Mouse (Mus musculus) adrenal gland, postnatal 25 days (tissue): Measurements from ENCODE around the gene Parvb. TPM values are rescaled to one million over a fixed set of nuclear protein-coding genes. Genes with fewer than 3 reads are reported as not detected.
A peak's percentile ranks its signal among the peaks of the same experiment; 100 is the strongest.

Experiments used
- DNase-seq: peaks from one replicate; pipeline ENCODE4 v3.0.0; 2021; ENCODE audit warnings: mixed read lengths
- total RNA-seq: library from RNA; stranded (reverse); gene quantifications from 2 replicates; pipeline ENCODE4 v1.2.3, GENCODE M21; 2021

The Parvb gene
- total RNA-seq, 1 experiment from 2014 or later, result 18.0 TPM

DNA sequence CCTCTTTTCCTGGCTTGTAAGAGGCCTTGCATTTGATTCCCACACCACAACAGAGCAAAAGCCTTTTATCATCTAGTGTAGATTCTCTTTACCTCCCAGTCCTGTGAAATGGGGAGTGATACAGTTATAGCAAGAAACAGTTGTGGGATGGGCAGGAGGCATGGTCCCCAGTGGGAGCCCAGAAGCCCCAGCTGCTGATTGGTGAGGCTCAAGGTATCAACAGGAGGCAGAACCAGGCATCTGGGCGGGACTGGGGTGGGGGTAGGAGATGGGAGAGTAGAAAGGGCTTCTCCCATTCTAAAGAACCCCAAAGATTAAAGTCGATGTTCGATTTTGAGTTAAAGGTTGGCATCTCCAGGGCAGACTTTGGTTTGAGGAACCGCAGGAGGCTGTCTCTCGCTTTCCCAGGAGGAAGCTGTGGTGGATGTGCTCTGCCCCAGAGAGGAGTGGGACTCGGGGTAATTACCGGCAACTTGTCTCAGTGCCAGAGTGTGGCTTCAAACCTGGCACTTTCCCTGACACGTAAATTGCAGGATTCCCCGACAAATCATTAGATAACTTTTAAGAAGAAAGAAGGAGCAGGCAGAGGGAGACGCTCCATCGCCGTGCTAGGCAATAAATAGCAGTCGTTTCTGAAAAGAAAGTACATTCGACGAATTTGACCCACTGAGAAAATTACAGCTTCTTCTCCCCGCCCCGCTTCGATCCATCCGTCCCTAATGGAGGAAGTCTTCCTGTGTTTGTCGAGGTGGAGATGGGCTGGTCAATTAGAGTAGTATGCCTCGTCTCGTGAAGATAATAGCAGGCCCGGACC, 13.7 kb upstream of the Parvb start:
- DNase-seq, result no peak

GRCm38 (mm10) chr15:84218783-84219271, 13.0 kb upstream of the Parvb start:
- DNase-seq, result no peak

DNA sequence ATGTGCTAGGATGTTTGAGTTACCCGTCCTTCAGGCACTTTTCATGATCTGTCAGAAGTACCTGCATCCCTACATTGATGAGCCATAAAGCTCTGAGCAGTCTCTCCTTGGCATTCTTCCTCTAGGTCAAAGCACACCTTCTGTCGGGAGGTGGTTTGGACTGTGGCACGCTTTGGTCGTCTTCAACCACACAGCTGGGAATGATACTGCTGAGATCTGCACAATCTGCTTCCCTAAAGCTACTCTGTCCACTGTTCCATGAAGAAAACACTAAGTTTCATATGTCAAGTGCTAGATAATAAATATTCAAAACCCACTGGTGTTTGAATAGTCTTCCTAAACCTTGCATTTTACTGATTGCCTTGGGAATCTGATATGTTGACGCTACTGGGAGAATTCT, 10.3 kb upstream of the Parvb start:
- DNase-seq, result no peak

GRCm38 (mm10) chr15:84223423-84223822, 8.4 kb upstream of the Parvb start:
- no peak for DNase-seq

DNA sequence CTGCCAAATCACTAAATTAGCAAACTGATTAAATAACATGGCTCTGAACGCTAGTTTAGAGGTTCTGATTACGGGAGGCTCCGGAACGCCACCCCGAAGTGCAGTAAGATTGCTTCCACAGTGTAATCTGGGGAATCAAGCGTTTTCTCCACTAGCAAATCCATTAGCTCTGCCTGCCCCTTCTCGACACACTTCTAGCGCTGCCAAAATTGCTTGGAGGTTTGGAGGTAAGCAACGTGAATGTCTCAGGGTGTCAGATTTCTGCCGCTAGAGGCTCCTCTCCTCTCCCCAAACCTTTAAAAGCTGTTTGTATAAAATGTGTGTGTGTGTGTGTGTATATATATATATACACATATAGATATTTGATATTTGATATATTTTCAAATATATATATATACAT, 7.1 kb upstream of the Parvb start:
- no peak for DNase-seq

- no peak for DNase-seq
Observed at GRCm38 (mm10) chr15:84226918-84227317, 4.9 kb upstream of the Parvb start.

DNA sequence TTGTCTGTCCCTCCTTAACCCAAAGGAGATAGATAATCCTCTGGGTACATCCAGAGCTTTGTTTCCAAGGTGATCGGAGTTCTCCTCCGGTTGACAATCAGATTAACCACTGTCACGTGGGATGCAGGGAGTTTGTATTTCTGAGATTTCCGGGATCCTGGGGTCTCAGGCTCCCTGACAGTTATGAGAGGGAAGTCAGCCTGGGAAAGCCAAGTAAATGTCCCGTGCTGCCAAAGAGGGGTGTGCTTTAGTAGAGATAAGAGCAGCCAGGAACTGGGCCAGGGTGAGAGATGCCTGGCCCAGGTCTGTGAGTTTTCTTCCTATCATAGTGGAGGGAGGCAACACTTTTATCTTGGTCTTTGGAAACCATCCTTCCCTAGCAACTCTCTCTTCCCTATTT, 1.2 kb upstream of the Parvb start:
- DNase-seq, result no peak

GRCm38 (mm10) chr15:84231113-84231712, 630 bp upstream of the Parvb start:
- DNase-seq, result no peak

DNA sequence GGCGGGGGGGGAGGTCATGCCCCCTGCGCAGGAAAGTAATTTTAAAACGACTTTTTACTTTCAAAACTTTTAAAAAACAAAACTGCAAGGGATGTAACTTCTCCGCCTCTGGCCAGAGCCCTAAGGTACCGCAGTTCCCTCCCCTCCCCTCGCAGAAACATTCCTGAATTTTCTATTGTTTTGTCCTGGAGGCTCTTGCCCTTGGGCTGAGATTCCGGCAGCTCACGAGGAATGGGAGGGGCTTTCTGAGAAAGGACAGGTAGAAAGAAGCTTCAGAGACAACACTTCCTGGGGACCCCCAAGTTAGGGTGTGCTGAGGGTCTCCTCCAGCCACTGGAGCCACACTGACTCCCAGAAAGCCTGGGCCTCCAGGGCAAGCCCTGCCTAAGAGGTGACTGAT, 766 bp downstream of the Parvb start:
- DNase-seq, result no peak

DNA sequence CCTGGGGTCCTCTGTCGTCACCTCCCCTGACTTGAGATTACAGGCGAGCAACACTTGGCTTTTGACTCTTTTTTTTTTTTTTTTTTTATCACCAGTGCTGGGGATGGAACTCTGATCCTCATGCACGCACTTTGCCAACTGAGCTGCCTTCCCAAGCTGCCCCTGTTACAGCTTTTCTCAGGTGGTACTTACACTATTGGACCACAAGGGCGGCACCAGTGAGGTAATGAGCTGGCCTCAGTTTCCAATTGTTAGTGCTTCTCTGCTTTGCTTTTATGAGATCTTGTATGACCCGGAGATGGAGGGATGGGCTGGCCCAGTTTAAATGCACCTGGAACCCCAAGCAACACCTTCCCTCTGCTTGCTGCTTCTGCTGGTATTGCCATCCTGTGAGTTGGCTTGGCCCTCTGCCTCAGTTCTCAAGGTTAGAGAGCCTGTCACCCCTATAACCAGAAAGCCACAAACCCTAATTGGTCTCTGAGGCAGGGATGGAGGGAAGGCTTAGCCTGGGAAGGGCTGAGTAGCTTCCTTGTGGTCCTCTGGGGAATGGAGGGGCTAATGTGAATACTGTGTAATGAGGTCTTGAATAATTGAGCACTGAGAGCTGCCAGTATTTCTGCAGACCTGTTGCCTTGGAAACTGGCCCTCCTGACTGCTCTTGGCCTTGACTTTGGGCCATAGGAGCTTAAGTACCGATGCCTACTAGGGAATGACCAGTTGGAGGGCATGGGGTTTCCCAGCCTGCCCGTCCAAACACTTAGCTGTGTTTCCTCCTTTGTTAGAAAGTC, 3.1 kb downstream of the Parvb start:
- no peak for DNase-seq

- DNase-seq, result no peak
Observed at GRCm38 (mm10) chr15:84235646-84236045, 3.8 kb downstream of the Parvb start.

GRCm38 (mm10) chr15:84238552-84238951, 6.7 kb downstream of the Parvb start:
- DNase-seq, result no peak

- no peak for DNase-seq
Observed at GRCm38 (mm10) chr15:84238991-84239401, 7.2 kb downstream of the Parvb start.

- no peak for DNase-seq
Observed at GRCm38 (mm10) chr15:84241520-84241919, 9.7 kb downstream of the Parvb start.

- no peak for DNase-seq
Observed at GRCm38 (mm10) chr15:84245104-84245503, 13.3 kb downstream of the Parvb start.

DNA sequence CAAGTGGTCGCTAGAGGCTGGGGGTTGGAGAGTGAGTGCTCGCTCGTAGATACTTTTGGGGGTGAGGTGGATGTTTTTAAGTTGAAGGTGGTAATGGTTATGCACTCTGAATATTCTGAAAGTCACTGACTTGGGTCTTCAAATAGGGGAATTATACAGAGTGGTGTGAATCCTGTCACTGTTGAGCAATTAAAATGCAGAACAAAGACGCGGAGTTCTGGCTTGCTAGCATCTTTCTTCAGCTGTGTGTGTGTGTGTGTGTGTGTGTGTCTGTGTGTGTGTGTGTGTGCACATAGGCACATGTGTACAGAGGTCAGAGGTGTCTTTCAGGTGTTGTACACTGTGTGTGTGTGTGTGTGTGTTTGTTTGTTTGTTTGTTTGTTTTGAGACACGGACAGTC, 14.4 kb downstream of the Parvb start:
- no peak for DNase-seq

DNA sequence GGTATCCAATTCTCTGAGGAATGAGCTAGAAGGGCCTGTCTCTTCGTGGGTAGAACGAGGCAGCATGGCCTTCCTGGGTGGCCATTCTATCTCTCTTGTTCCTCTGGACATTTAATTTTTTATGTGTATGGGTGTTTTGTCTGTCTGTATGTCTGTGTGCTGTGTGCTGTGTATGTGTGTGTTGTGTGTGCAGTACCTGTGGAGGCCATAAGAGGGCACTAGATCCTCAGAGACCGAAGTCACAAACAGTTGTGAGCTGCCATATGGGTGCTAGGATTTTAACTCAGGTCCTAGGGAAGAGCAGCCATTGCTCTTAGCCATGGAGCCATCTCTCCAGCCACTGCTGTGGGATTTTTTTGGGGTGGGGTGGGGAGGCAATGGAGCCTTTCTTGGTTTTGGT, 15.5 kb downstream of the Parvb start:
- no peak for DNase-seq

- peak; percentile 69 for DNase-seq
Observed at GRCm38 (mm10) chr15:84251227-84251626, 19.4 kb downstream of the Parvb start.

- no peak for DNase-seq
Observed at GRCm38 (mm10) chr15:84252645-84253044, 20.8 kb downstream of the Parvb start.

GRCm38 (mm10) chr15:84253757-84254156, 21.9 kb downstream of the Parvb start:
- DNase-seq, result no peak

GRCm38 (mm10) chr15:84254387-84254786, 22.5 kb downstream of the Parvb start:
- no peak for DNase-seq

DNA sequence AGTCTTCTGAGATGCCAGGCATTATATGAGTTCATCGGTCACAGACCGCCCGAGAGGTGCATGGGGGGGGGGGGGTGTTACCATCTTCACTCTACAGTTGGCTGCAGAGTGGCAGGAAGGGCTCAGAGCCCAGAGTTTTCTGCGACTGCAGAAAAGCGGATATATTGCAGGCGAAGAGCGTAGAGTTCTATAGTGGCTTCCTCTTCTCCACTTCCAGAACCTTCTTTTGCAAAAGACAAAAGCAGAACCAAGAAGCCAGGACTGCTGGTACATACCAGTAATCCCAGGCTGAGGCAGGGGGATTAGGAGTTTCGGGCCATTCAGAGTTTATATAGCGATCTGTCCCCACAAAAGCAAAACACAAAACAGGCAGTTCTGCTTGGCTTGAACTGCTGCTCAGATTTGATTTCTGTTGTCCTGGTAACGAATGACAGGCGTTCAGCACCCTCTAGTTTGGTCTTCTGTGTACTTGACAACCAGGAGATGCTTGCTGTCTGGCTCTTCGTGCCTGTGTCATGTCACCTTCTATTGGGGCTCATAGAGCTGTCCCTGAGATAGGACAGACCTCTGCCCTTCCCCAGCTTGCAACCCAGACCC, 24.5 kb downstream of the Parvb start:
- DNase-seq, result no peak

DNA sequence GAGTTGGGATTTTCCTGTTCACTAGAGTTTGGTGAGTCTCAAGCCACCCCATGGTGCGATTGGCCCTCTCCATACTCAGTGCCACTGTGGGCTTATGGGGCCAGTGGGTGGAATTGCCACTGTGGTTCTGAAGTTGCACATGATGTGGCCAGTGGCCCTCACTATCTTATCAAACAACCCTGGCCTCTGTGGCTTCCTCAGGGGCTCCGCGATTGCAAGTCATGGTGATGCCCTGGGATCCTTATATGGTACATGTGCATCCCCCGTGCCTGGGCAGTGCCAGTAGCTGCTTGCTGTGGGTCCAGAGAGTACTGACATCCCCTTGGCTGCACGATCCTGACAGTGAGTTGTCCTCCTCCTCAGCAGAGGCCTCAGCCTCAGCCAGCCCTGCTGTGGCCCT, 25.0 kb downstream of the Parvb start:
- DNase-seq, result no peak
